Mouse (Mus musculus) kidney, adult 2 months (tissue): Measurements from ENCODE around the gene Olfr167.
"Not testable (repeated sequence)": the region's sequence is repeated elsewhere in the genome, so short reads cannot be mapped to it uniquely, and the experiment has no call there.

ENCODE experiments used
- CTCF ChIP-seq: fragments of 200-500 bp; conservative IDR thresholded peaks from 2 replicates; pipeline ENCODE4 v1.5.1; 2011; ENCODE audit warnings: low read depth, mild to moderate bottlenecking, control low read depth, low read length, moderate library complexity, mixed read lengths; ENCODE audit not compliant: insufficient read depth, insufficient read length
- POLR2A ChIP-seq: fragments of 200-500 bp; IDR thresholded peaks from one replicate; pipeline ENCODE4 v1.6.1; 2011; ENCODE audit warnings: low read depth, low read length, control low read depth

DNA sequence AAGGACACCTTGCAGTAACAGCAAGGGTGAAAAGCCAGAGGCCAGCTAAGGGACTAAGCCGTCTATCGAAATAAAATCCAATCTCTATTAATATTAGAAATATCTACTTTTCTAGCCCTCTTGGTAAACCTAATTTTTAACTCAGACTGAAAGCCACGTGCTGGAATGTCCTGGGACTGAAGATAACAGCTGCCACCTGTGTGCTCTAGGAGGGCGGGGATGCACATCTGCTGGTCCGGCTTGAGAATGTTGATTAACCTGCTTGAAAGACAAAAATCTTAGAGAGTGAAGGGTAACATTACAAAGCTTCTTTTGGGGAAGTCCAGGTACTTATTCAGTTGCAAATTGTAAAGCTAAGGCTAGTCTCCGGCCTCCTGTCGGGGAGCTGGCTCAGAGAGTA, 31.4 kb upstream of the Olfr167 start:
- not testable (repeated sequence) for TF ChIP-seq CTCF, POLR2A
